Mouse (Mus musculus) cerebellum, adult 2 months (tissue): ENCODE data around the gene G6pc3. TPM values are rescaled to one million over a fixed set of nuclear protein-coding genes. Genes with fewer than 3 reads are reported as not detected.
A peak's percentile ranks its signal among the peaks of the same experiment; 100 is the strongest.

Experiments used
- DNase-seq, 2 experiments: peaks; one replicate each; pipeline ENCODE4 v3.0.0; 2021
- H3K27ac ChIP-seq: fragments of 200-500 bp; 2 replicates; pipeline ENCODE4 v1.5.1; 2012; ENCODE audit warnings: low read length, control low read depth, inconsistent platforms; ENCODE audit not compliant: insufficient read depth
- H3K27me3 ChIP-seq: fragments of 200-500 bp; 2 replicates; pipeline ENCODE4 v1.6.1; 2012; ENCODE audit warnings: inconsistent platforms, mild to moderate bottlenecking, low read length, moderate library complexity; ENCODE audit not compliant: control insufficient read depth, insufficient read depth
- H3K4me1 ChIP-seq: fragments of 200-500 bp; 2 replicates; pipeline ENCODE4 v1.6.1; 2011; ENCODE audit warnings: low read length; ENCODE audit not compliant: control insufficient read depth, insufficient read depth
- H3K4me3 ChIP-seq: fragments of 200-500 bp; replicated peaks from 2 replicates; pipeline ENCODE3; 2011; ENCODE audit warnings: mild to moderate bottlenecking, low read depth, low read length, control low read depth; ENCODE audit not compliant: insufficient read depth
- CTCF ChIP-seq: fragments of 200-500 bp; IDR thresholded peaks from 2 replicates; pipeline ENCODE4 v1.5.1; 2011; ENCODE audit warnings: low read depth, mild to moderate bottlenecking, control low read depth, low read length, moderate library complexity, borderline replicate concordance; ENCODE audit not compliant: insufficient read depth
- POLR2A ChIP-seq: fragments of 200-500 bp; IDR thresholded peaks from 2 replicates; pipeline ENCODE4 v1.6.1; 2011; ENCODE audit warnings: low read length, control low read depth, borderline replicate concordance; ENCODE audit not compliant: insufficient read depth
- WGBS: fragments of 180-500 bp; shearing (Covaris S2); methylation state at CpG from one replicate; pipeline ENCODE4 v1.1.7; 2018; 5-methylcytosine and 5-hydroxymethylcytosine counted together
- polyA plus RNA-seq: library from polyadenylated mRNA; depleted of rRNA; stranded (reverse); fragments of >200 nt; gene quantifications from 2 replicates; pipeline ENCODE4 v1.2.3, GENCODE M21; 2012

G6pc3 gene
- polyA plus RNA-seq, 1 experiment = 120 TPM

- no peak overlapping the region for H3K27ac ChIP-seq
- peaks cover 13% of the 10 kb centered on the region for H3K4me1 ChIP-seq
- DNase-seq = peak in 1 of 2 experiments; percentile 58
- no peak for TF ChIP-seq CTCF
- TF ChIP-seq POLR2A = no peak
- no peaks in the 10 kb centered on the region for H3K27me3 ChIP-seq
- H3K4me3 ChIP-seq = no peak overlapping the region
- WGBS = 68% methylated on average over 21 of the region's 21 CpGs
These were observed 6.8 kb downstream of the G6pc3 start for GRCm38 (mm10) chr11:102196018-102196797.

DNA sequence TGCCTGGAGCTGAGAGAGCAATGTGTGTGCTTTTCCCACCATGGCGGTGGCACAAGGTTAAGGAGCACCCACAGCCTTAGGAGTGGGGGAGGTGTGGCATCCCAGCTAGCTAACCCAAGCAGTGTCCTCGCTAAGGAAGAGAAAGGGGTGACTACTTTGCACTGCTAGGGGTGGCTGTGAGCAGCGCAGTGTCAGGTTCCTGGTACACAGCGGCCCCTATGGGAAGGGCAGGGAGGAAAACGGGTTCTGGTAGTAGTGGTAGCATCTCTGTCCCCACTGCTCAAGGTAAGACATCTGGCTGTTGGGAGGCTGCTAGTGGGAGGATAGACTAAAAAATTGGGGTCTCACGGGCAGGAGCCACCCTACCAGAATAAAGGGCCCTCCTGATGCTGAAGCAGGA lies 8.8 kb downstream of the G6pc3 start:
- 65% methylated on average over 6 of the region's 6 CpGs for WGBS
- Histone ChIP-seq H3K27ac (no peak overlapping the region), H3K4me3 (no peak overlapping the region), H3K27me3 (no peaks in the 10 kb centered on the region), H3K4me1 (peaks cover 13% of the 10 kb centered on the region)
- TF ChIP-seq CTCF = no peak
- no peak for TF ChIP-seq POLR2A
- DNase-seq = no peak

DNA sequence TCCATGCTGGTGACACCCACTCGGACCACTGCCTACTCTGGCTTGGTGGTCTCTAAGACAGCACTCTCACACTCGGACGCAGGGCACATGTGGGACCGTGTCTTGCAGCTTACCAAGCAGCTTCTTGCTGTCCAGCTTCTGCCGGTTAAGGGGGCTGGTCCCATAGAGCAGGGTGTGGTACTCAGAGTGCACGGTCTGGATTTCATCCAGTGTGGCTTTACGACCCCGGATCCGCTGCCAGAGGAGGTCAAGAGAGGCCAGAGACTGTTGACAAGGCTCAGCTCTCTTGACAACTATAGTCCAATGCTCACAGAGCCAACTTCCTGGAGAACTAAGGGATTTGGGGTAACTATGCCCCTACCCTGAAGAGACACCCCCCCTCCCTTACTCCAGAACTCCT lies 10.4 kb downstream of the G6pc3 start:
- H3K4me1 ChIP-seq = peaks cover 13% of the 10 kb centered on the region
- no peak overlapping the region for H3K4me3 ChIP-seq
- TF ChIP-seq POLR2A (no peak), CTCF (no peak)
- DNase-seq = peak in 1 of 2 experiments; percentile 17
- no peaks in the 10 kb centered on the region for H3K27me3 ChIP-seq
- 82% methylated on average over 9 of the region's 9 CpGs for WGBS
- H3K27ac ChIP-seq = no peak overlapping the region

DNA sequence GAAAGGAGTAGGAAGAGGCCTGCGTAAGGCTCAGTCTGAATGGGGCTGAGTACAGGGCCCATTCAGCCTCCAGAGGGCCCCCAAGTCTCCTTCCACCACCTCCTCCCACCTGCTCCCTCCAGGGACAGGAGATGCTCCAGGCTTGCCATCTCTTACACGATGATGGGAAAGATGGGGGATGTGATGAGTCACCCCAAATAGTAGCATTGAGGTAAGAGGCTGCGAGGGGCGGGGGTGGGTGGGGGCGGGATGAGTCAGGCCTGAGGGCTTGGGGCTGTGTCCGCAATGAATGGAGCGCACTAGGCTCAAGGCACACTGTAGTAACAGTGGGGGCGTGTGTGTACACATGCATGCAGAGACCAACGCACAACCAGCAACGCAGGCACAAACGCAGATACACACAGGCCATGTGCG lies 12.0 kb downstream of the G6pc3 start:
- Histone ChIP-seq H3K4me3 (no peak overlapping the region), H3K4me1 (peaks cover 10% of the 10 kb centered on the region), H3K27ac (no peak overlapping the region), H3K27me3 (no peaks in the 10 kb centered on the region)
- TF ChIP-seq CTCF (peak; percentile 29; the same call in 1 of the 2 replicates), POLR2A (no peak)
- 72% methylated on average over 12 of the region's 12 CpGs for WGBS
- peak in 1 of 2 experiments; percentile 25 for DNase-seq

DNA sequence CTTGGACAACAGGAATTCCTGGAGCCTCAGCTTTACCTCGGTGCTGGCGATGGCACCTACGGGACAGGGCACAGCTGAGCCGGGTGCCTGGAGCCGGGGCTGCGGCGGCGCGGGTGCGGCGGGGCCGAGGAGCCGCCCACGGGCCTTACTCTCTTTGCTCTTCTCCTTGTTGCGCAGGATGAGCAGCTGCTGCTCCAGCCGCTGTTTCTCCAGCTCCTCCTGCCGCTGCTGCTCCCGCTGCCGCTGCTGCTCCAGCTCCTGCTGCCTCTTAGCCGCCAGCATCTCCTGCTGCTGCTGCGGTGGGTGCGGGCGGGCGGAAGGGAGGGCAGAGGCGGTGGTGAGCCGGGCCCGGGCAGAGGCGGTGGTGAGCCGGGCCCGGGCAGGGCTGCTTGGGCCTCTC lies 17.1 kb downstream of the G6pc3 start:
- TF ChIP-seq CTCF (no peak), POLR2A (no peak)
- DNase-seq = no peak
- 76% methylated on average over 30 of the region's 30 CpGs for WGBS
- no peaks in the 10 kb centered on the region for H3K27me3 ChIP-seq
- peaks cover 32% of the 10 kb centered on the region for H3K4me1 ChIP-seq
- no peak overlapping the region for H3K4me3 ChIP-seq
- no peak overlapping the region for H3K27ac ChIP-seq

GRCm38 (mm10) chr11:102207825-102208777 lies 18.7 kb downstream of the G6pc3 start:
- Histone ChIP-seq H3K4me3 (no peak overlapping the region), H3K4me1 (peaks cover 43% of the 10 kb centered on the region), H3K27me3 (no peaks in the 10 kb centered on the region), H3K27ac (no peak overlapping the region)
- WGBS = 50% methylated on average over 11 of the region's 11 CpGs
- TF ChIP-seq POLR2A (no peak), CTCF (no peak)
- DNase-seq = no peak

DNA sequence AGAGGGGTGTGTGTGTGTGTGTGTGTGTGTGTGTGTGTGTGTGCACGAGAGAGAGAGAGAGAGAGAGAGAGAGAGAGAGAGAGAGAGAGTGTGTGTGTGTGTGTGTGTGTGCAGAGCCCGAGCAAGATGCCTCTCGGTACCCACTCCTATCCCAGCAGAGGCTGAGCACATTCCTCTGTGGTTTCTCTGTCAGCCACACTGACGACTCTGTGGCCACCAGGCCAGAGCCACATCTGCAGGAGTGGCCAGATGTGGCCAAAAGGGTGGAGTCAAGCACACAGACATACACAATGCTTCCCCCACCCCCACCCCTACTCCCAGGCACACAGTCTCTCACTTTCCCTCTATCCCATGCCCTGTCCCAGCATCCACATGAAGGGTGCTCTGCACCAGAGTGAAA lies 19.4 kb downstream of the G6pc3 start:
- WGBS = 37% methylated on average over 4 of the region's 4 CpGs
- H3K4me1 ChIP-seq = peaks cover 50% of the 10 kb centered on the region
- DNase-seq = no peak
- no peak overlapping the region for H3K27ac ChIP-seq
- TF ChIP-seq POLR2A (no peak), CTCF (no peak)
- no peaks in the 10 kb centered on the region for H3K27me3 ChIP-seq
- no peak overlapping the region for H3K4me3 ChIP-seq
